Mouse (Mus musculus) myocyte (in vitro differentiated cells): ENCODE measurements around the gene 2610002M06Rik.

Experiments used
- E2F4 ChIP-seq: IDR thresholded peaks from one replicate; pipeline ENCODE4 v1.6.1; 2011; ENCODE audit warnings: mild to moderate bottlenecking, control low read depth, moderate library complexity; ENCODE audit not compliant: insufficient read depth
- TCF12 ChIP-seq: IDR thresholded peaks from one replicate; pipeline ENCODE4 v1.6.1; 2011; ENCODE audit warnings: mild to moderate bottlenecking, control low read depth; ENCODE audit not compliant: poor library complexity, insufficient read depth, severe bottlenecking

GRCm38 (mm10) chrX:107795785-107796184, 20.3 kb downstream of the 2610002M06Rik start:
- TF ChIP-seq E2F4 (no peak), TCF12 (no peak)
